Mouse (Mus musculus) MEL (cell line): ENCODE results near the gene Bicral. TPM values are rescaled to one million over a fixed set of nuclear protein-coding genes. Genes with fewer than 3 reads are reported as not detected.

Source experiments
- DNase-seq: peaks from one replicate; pipeline ENCODE4 v3.0.0; 2011; ENCODE audit warnings: low read depth, low spot score
- H3K27ac ChIP-seq: 2 replicates; pipeline ENCODE4 v1.5.1; 2012; ENCODE audit warnings: low read depth, mild to moderate bottlenecking, control low read depth, low read length, moderate library complexity; ENCODE audit not compliant: control insufficient read depth
- H3K27me3 ChIP-seq, 2 experiments: fragments of 150-350 bp in 1 of 2; sonication (generic) in 1 of 2; 2 replicates each; pipeline ENCODE4 v1.6.1; 2012; ENCODE audit warnings: low read length in 2 of 2, mild to moderate bottlenecking in 2 of 2, improper control_type of control experiment in 1 of 2, moderate library complexity in 1 of 2; ENCODE audit not compliant: insufficient read depth in 2 of 2, control insufficient read depth in 1 of 2
- H3K36me3 ChIP-seq, 2 experiments: 2 replicates each; pipeline ENCODE4 v1.6.1; 2012 to 2014; ENCODE audit warnings: low read length in 2 of 2, improper control_type of control experiment in 1 of 2, inconsistent platforms in 1 of 2, mild to moderate bottlenecking in 1 of 2; ENCODE audit not compliant: insufficient read depth in 2 of 2, control insufficient read depth in 1 of 2
- H3K4me1 ChIP-seq, 2 experiments: fragments of 150-350 bp in 1 of 2; sonication (generic) in 1 of 2; 2 replicates each; pipeline ENCODE4 v1.6.1; 2012; ENCODE audit warnings: low read length in 2 of 2, improper control_type of control experiment in 1 of 2, mild to moderate bottlenecking in 1 of 2; ENCODE audit not compliant: insufficient read depth in 2 of 2, control insufficient read depth in 1 of 2
- H3K4me3 ChIP-seq, 2 experiments: fragments of 150-350 bp in 1 of 2; sonication (generic) in 1 of 2; 2 replicates each; pipeline ENCODE4 v1.5.1; 2012; ENCODE audit warnings: low read depth in 2 of 2, low read length in 2 of 2, mild to moderate bottlenecking in 2 of 2, moderate library complexity in 2 of 2, control low read depth in 1 of 2, improper control_type of control experiment in 1 of 2; ENCODE audit not compliant: control insufficient read depth in 1 of 2, insufficient read depth in 1 of 2
- H3K79me2 ChIP-seq: 2 replicates; pipeline ENCODE4 v1.6.1; 2012; ENCODE audit warnings: mild to moderate bottlenecking, low read length, moderate library complexity; ENCODE audit not compliant: control insufficient read depth, poor library complexity, insufficient read depth
- H3K9ac ChIP-seq: 2 replicates; pipeline ENCODE4 v1.6.1; 2012; ENCODE audit warnings: low read depth, mild to moderate bottlenecking, control low read depth, low read length, moderate library complexity; ENCODE audit not compliant: control insufficient read depth, poor library complexity, severe bottlenecking
- H3K9me3 ChIP-seq: fragments of 150-350 bp; sonication (generic); replicated peaks from 2 replicates; pipeline ENCODE4 v1.6.1; 2012; ENCODE audit warnings: mild to moderate bottlenecking, low read length, improper control_type of control experiment, moderate library complexity; ENCODE audit not compliant: insufficient read depth
- BHLHE40 ChIP-seq: IDR thresholded peaks from 2 replicates; pipeline ENCODE4 v1.6.1; 2012; ENCODE audit warnings: low read depth, mild to moderate bottlenecking, inconsistent platforms, low read length, improper control_type of control experiment, borderline replicate concordance
- CHD1 ChIP-seq: IDR thresholded peaks from 2 replicates; pipeline ENCODE4 v1.6.1; 2012; ENCODE audit warnings: low read depth, mild to moderate bottlenecking, inconsistent platforms, low read length, improper control_type of control experiment
- CHD2 ChIP-seq: IDR thresholded peaks from 2 replicates; pipeline ENCODE4 v1.6.1; 2011; ENCODE audit warnings: low read length, improper control_type of control experiment
- E2F4 ChIP-seq: IDR thresholded peaks from 2 replicates; pipeline ENCODE4 v1.6.1; 2011; ENCODE audit warnings: low read depth, low read length, improper control_type of control experiment, borderline replicate concordance
- ELF1 ChIP-seq: IDR thresholded peaks from 2 replicates; pipeline ENCODE4 v1.6.1; 2014; ENCODE audit warnings: low read depth, mild to moderate bottlenecking, inconsistent platforms, low read length, improper control_type of control experiment, moderate library complexity
- EP300 ChIP-seq, 2 experiments: IDR thresholded peaks; 2 replicates each; pipeline ENCODE4 v1.6.1; 2011; ENCODE audit warnings: improper control_type of control experiment in 2 of 2, low read length in 2 of 2, low read depth in 1 of 2, mild to moderate bottlenecking in 1 of 2
- GABPA ChIP-seq: IDR thresholded peaks from 2 replicates; pipeline ENCODE4 v1.6.1; 2012; ENCODE audit warnings: low read depth, mild to moderate bottlenecking, inconsistent platforms, low read length, improper control_type of control experiment, moderate library complexity
- GATA1 ChIP-seq: IDR thresholded peaks from 2 replicates; pipeline ENCODE4 v1.6.1; 2011; ENCODE audit warnings: low read depth, low read length, improper control_type of control experiment
- MAFK ChIP-seq: IDR thresholded peaks from 2 replicates; pipeline ENCODE4 v1.6.1; 2011; ENCODE audit warnings: low read depth, mild to moderate bottlenecking, low read length, improper control_type of control experiment, borderline replicate concordance
- MAX ChIP-seq: IDR thresholded peaks from 2 replicates; pipeline ENCODE4 v1.6.1; 2011; ENCODE audit warnings: low read length, improper control_type of control experiment
- MAZ ChIP-seq: IDR thresholded peaks from 2 replicates; pipeline ENCODE4 v1.6.1; 2012; ENCODE audit warnings: low read depth, mild to moderate bottlenecking, inconsistent platforms, low read length, improper control_type of control experiment
- MEF2A ChIP-seq: IDR thresholded peaks from 2 replicates; pipeline ENCODE4 v1.6.1; 2014; ENCODE audit warnings: low read depth, mild to moderate bottlenecking, inconsistent platforms, low read length, improper control_type of control experiment; ENCODE audit not compliant: poor library complexity, insufficient replicate concordance, severe bottlenecking; ENCODE audit errors: extremely low read depth
- MXI1 ChIP-seq: IDR thresholded peaks from 2 replicates; pipeline ENCODE4 v1.6.1; 2011; ENCODE audit warnings: mild to moderate bottlenecking, low read depth, low read length, improper control_type of control experiment
- MYB ChIP-seq: IDR thresholded peaks from 2 replicates; pipeline ENCODE4 v1.6.1; 2011; ENCODE audit warnings: mild to moderate bottlenecking, low read depth, low read length, improper control_type of control experiment
- NRF1 ChIP-seq: IDR thresholded peaks from 2 replicates; pipeline ENCODE4 v1.6.1; 2014; ENCODE audit warnings: low read depth, mild to moderate bottlenecking, inconsistent platforms, low read length, improper control_type of control experiment, moderate library complexity; ENCODE audit not compliant: poor library complexity, insufficient read depth, severe bottlenecking
- POLR2AphosphoS2 ChIP-seq: IDR thresholded peaks from 2 replicates; pipeline ENCODE4 v1.6.1; 2011; ENCODE audit warnings: low read length, improper control_type of control experiment
- POLR2AphosphoS5 ChIP-seq: IDR thresholded peaks from 2 replicates; pipeline ENCODE4 v1.6.1; 2012; ENCODE audit warnings: low read depth, borderline replicate concordance, mild to moderate bottlenecking, inconsistent platforms, low read length, moderate library complexity, mixed read lengths
- RAD21 ChIP-seq: IDR thresholded peaks from 2 replicates; pipeline ENCODE4 v1.6.1; 2011; ENCODE audit warnings: mild to moderate bottlenecking, low read depth, low read length, improper control_type of control experiment
- SIN3A ChIP-seq: IDR thresholded peaks from 2 replicates; pipeline ENCODE4 v1.6.1; 2012; ENCODE audit warnings: low read length, improper control_type of control experiment, inconsistent platforms
- SMC3 ChIP-seq: IDR thresholded peaks from 2 replicates; pipeline ENCODE4 v1.6.1; 2011; ENCODE audit warnings: low read depth, low read length, improper control_type of control experiment
- TCF12 ChIP-seq: IDR thresholded peaks from 2 replicates; pipeline ENCODE4 v1.6.1; 2014; ENCODE audit warnings: low read depth, mild to moderate bottlenecking, inconsistent platforms, low read length, improper control_type of control experiment, moderate library complexity
- ZC3H11A ChIP-seq: IDR thresholded peaks from 2 replicates; pipeline ENCODE4 v1.6.1; 2012; ENCODE audit warnings: low read depth, mild to moderate bottlenecking, inconsistent platforms, low read length, improper control_type of control experiment
- ZKSCAN1 ChIP-seq: IDR thresholded peaks from 2 replicates; pipeline ENCODE4 v1.6.1; 2012; ENCODE audit warnings: low read depth, mild to moderate bottlenecking, inconsistent platforms, low read length, improper control_type of control experiment, moderate library complexity
- polyA plus RNA-seq, 2 experiments: library from polyadenylated mRNA; stranded (reverse) in 1 of 2; unstranded in 1 of 2; fragments of >175 nt in 1 of 2; fragments of >200 nt in 1 of 2; gene quantifications; 2 replicates each; pipeline versions ENCODE4 v1.2.1 to v1.2.4; 2012; ENCODE audit warnings: low replicate concordance in 2 of 2, low read depth in 1 of 2; ENCODE audit not compliant: insufficient read length in 2 of 2, insufficient read depth in 1 of 2, missing spikeins in 1 of 2
- total RNA-seq: library from RNA; depleted of rRNA; stranded (reverse); fragments of 300-350 nt; gene quantifications from 2 replicates; pipeline ENCODE4 v1.2.3, GENCODE M21; 2012

Gene Bicral
- total and polyA plus RNA-seq, 3 experiments, result 3.7 to 6.9 TPM; not detected in 1

DNA sequence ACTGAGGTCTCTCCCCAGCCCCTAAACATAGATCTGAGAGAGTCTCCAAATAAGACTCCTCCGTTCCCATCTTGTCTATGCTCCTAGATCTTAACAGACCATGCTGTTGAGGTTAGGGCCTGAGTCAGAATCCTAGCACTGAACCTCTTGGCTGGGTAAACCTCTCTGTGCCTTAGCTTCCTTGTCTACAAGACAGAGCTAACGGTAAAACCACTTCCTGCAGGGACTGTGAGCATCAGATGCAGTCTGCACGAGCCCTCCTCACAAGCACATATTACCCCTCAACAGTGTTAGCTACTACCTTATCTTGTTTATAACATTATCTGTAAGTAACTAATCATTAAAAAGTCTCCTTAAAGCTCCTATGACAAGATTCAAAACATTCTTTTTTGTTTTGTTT, 29.3 kb downstream of the Bicral start (continued):
- TF ChIP-seq ELF1 (0 out of 2 replicates have a peak, but pooled peaks have one; percentile 38), GABPA (no peak), CHD1 (no peak), GATA1 (peak; percentile 55), MEF2A (no peak), BHLHE40 (peak; percentile 81; the same call in 1 of the 2 replicates), SMC3 (no peak), TCF12 (peak; percentile 70), MYB (peak; percentile 82), POLR2AphosphoS5 (no peak), MXI1 (peak; percentile 63), MAX (peak; percentile 56), SIN3A (peak; percentile 53; the same call in 1 of the 2 replicates), POLR2AphosphoS2 (no peak), EP300 (IDR thresholded peaks at IDR 0.05; ENCODE audit: low read depth in 1 of 2, low read length in 2 of 2) (peak; percentile 76 to 86), E2F4 (no peak)

- DNase-seq, result no peak
- TF ChIP-seq ELF1, result no peak
- no peak for TF ChIP-seq MAFK
- TF ChIP-seq NRF1, result no peak
- no peak for TF ChIP-seq ZC3H11A
- TF ChIP-seq GABPA, result no peak
- no peak for TF ChIP-seq MAZ
- no peak for TF ChIP-seq MAX
- no peak for TF ChIP-seq CHD2
- TF ChIP-seq MYB, result no peak
- TF ChIP-seq POLR2AphosphoS2, result no peak
- TF ChIP-seq GATA1, result no peak
- TF ChIP-seq ZKSCAN1, result no peak
- TF ChIP-seq POLR2AphosphoS5, result no peak
- TF ChIP-seq RAD21, result no peak
- H3K36me3 ChIP-seq, result peaks cover 0 to under 1% of the 10 kb centered on the region in 2 experiments; a peak in 2 of 4 replicates
Observed at GRCm38 (mm10) chr17:46823091-46823490, 35.2 kb downstream of the Bicral start.

More at GRCm38 (mm10) chr17:46823091-46823490, 35.2 kb downstream of the Bicral start:
- no peaks in the 10 kb centered on the region for H3K9me3 ChIP-seq
- H3K9ac ChIP-seq, result no peak overlapping the region
- H3K4me1 ChIP-seq, result peaks cover 3% of the 10 kb centered on the region in 2 experiments; a peak in 3 of 4 replicates
- H3K4me3 ChIP-seq, result no peak overlapping the region
- H3K27ac ChIP-seq, result no peak overlapping the region
- no peaks in the 10 kb centered on the region for H3K27me3 ChIP-seq
- H3K79me2 ChIP-seq, result no peaks in the 10 kb centered on the region
